Mouse (Mus musculus) lung, embryonic 15.5 days (tissue): Measurements from ENCODE around the gene Mrtfa. TPM values are rescaled to one million over a fixed set of nuclear protein-coding genes. Genes with fewer than 3 reads are reported as not detected.
A peak's percentile ranks its signal among the peaks of the same experiment; 100 is the strongest.

Source experiments
- ATAC-seq: fragments of 200-750 bp; cut with Nextera tagmentation; 2 replicates; pipeline ENCODE4 v1.8.0; 2017; ENCODE audit warnings: moderate number of reproducible peaks, borderline replicate concordance; ENCODE audit not compliant: low FRiP score, low TSS enrichment; ENCODE audit errors: extremely low read depth
- H3K27ac ChIP-seq: fragments of 300-500 bp; sonication (generic); 2 replicates; pipeline ENCODE4 v1.5.1; 2015; ENCODE audit warnings: moderate library complexity, mild to moderate bottlenecking, inconsistent platforms
- H3K27me3 ChIP-seq: fragments of 300-500 bp; sonication (generic); 2 replicates; pipeline ENCODE4 v1.6.1; 2015; ENCODE audit warnings: inconsistent platforms
- H3K36me3 ChIP-seq: fragments of 300-500 bp; sonication (generic); 2 replicates; pipeline ENCODE4 v1.6.1; 2015; ENCODE audit warnings: inconsistent platforms
- H3K4me1 ChIP-seq: fragments of 300-500 bp; sonication (generic); 2 replicates; pipeline ENCODE4 v1.6.1; 2015; ENCODE audit warnings: inconsistent platforms
- H3K4me2 ChIP-seq: fragments of 300-500 bp; sonication (generic); 2 replicates; pipeline ENCODE4 v1.6.1; 2015; ENCODE audit warnings: inconsistent platforms, mild to moderate bottlenecking, moderate library complexity
- H3K4me3 ChIP-seq: fragments of 300-500 bp; sonication (generic); 2 replicates; pipeline ENCODE4 v1.5.1; 2015; ENCODE audit warnings: mild to moderate bottlenecking, inconsistent platforms
- H3K9ac ChIP-seq: fragments of 300-500 bp; sonication (generic); 2 replicates; pipeline ENCODE4 v1.6.1; 2015; ENCODE audit warnings: inconsistent platforms
- H3K9me3 ChIP-seq: fragments of 300-500 bp; sonication (generic); 2 replicates; pipeline ENCODE4 v1.6.1; 2016; ENCODE audit warnings: inconsistent platforms
- WGBS: fragments of 180-500 bp; shearing (Covaris S2); methylation state at CpG from one replicate; pipeline ENCODE4 v1.1.7; 2015; 5-methylcytosine and 5-hydroxymethylcytosine counted together
- polyA plus RNA-seq: library from polyadenylated mRNA; unstranded; fragments of >200 nt; fragmentation: Nextera tagmentation; extraction: Ambion mirVana; gene quantifications from 2 replicates; pipeline ENCODE4 v1.2.1, GENCODE M21; 2015

The Mrtfa gene
- polyA plus RNA-seq, 1 experiment from 2014 or later = 24.2 TPM

DNA sequence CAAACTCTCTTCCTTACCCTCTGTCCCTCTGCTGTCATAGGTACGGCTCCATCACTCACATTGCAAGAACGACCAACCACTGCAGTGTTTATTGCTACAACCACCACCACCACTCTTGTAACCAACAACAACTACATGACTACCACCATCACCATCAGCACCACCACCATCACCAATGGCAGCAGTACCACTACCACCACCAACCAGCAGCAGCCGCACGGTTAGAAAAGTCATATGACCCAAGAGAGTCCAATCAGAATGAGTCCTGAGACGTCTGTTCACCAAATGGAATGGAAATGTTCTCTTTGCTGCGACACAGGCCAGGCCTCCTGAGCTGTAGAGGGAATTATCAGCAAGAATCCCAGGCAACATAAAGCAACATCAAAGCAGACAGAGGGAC is 4.2 kb upstream of the Mrtfa start:
- H3K27me3 ChIP-seq = no peaks in the 10 kb centered on the region
- no peak overlapping the region for H3K27ac ChIP-seq
- peaks cover 3% of the 10 kb centered on the region; the same call in 1 of the 2 replicates for H3K4me1 ChIP-seq
- no peak for ATAC-seq
- no peaks in the 10 kb centered on the region for H3K36me3 ChIP-seq
- WGBS = 87% methylated on average over 6 of the region's 6 CpGs
- no peak overlapping the region for H3K4me3 ChIP-seq
- no peak overlapping the region for H3K4me2 ChIP-seq
- H3K9ac ChIP-seq = no peak overlapping the region
- no peaks in the 10 kb centered on the region for H3K9me3 ChIP-seq

DNA sequence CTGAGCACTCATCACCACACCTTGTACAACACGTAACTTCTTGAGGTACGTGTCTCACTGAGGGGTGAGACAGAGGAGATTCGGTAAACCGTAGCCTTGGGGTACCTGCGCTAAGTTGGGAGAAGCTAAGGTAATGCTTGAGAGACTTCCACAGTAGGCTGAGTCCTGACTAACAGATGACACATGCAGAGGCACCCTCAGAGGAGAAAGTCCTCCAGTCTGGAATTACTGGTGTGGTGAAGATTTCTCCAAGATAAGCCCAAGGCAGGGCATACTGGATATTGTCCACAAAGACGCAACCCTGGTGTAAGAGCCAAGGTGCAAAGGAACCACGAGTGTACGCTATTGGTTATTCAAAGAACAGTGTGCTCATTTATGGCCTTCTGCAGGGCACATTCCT is 2.3 kb upstream of the Mrtfa start:
- no peaks in the 10 kb centered on the region for H3K9me3 ChIP-seq
- no peaks in the 10 kb centered on the region for H3K27me3 ChIP-seq
- H3K4me3 ChIP-seq = no peak overlapping the region
- H3K4me2 ChIP-seq = no peak overlapping the region
- no peak overlapping the region for H3K9ac ChIP-seq
- no peaks in the 10 kb centered on the region for H3K36me3 ChIP-seq
- peaks cover 22% of the 10 kb centered on the region for H3K4me1 ChIP-seq
- 90% methylated on average over 8 of the region's 8 CpGs for WGBS
- ATAC-seq = no peak
- no peak overlapping the region for H3K27ac ChIP-seq

DNA sequence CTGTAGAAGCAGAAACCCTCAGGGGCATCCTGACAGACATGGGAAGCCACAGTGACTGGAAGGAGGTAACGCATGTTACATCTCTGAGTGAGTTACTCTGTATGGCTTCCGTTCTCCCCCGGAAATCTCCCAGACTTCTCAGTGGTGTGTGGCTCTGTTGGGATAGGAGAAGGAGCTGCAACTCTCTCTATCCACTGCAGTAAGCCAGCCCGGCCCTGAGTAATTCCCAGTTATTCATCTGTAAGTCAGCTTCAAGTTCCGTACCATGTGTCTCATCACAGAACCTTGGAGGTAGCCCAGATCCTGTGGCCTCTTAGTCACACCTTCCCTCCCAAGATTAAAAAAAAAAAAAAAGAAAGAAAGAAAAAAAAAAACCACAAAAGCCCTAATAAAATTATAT is 1.8 kb upstream of the Mrtfa start:
- Histone ChIP-seq H3K4me1 (peaks cover 26% of the 10 kb centered on the region), H3K27me3 (no peaks in the 10 kb centered on the region), H3K9ac (no peak overlapping the region), H3K9me3 (no peaks in the 10 kb centered on the region), H3K4me3 (no peak overlapping the region), H3K27ac (no peak overlapping the region), H3K4me2 (no peak overlapping the region), H3K36me3 (no peaks in the 10 kb centered on the region)
- ATAC-seq = no peak
- 83% methylated on average over 5 of the region's 5 CpGs for WGBS

DNA sequence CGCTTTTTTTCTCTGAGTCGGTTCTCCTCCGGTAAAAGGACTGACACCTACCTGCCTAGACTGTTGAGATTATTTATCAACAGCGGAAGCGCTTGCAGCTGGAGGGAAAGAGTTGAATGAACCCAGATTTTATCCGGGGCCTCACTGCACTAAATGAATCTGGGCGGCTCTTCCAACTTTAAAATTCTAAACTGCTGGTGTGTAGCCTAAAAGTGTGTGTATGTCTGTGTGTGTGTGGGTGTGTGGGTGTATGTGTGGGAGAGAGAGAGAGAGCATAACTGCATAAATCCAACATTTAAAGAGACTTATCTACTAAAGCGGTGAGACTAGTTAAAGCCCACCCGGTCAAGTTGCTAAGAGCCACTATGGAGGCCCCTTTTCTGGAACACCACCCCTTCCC is 746 bp upstream of the Mrtfa start:
- no peaks in the 10 kb centered on the region for H3K36me3 ChIP-seq
- 19% methylated on average over 9 of the region's 9 CpGs for WGBS
- H3K4me3 ChIP-seq = peak overlapping the region; percentile 71
- no peaks in the 10 kb centered on the region for H3K9me3 ChIP-seq
- peak overlapping the region; percentile 64 for H3K4me2 ChIP-seq
- ATAC-seq = no peak
- peaks cover 33% of the 10 kb centered on the region for H3K4me1 ChIP-seq
- H3K9ac ChIP-seq = peak overlapping the region; percentile 61
- no peaks in the 10 kb centered on the region for H3K27me3 ChIP-seq
- peak overlapping the region; percentile 65 for H3K27ac ChIP-seq

DNA sequence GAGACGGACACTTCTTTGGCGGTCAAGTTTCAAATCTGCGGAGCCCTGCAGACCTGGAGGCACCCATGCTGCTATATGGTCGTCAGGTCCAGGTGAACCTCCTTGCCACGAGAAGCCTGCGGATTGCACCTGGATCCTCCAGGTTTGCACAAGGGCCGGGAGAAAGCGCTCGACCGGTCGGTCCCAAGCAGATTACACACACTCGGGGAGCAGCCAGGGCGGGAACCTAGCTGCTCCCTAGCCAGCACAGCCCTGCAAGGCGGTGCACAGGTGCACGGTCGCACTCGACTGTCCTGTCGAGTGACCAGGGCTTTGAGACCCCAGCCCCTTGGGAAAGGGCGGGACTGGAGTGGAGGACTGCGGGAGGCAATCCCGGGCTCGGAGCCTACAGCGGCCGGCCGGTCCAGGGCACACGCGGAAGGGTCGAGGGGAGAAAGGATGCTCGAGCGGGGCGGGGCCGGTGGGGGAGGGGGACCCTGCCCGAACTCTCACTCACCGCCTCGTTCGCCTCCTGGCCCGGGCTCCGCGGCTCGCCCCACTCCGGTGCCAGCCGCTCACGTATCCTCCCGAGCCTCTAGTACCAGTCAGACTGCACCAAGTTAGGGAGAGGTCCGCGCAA is 437 bp downstream of the Mrtfa start:
- Histone ChIP-seq H3K4me3 (peak overlapping the region; percentile 71), H3K9ac (peak overlapping the region; percentile 92), H3K9me3 (no peaks in the 10 kb centered on the region), H3K4me2 (peak overlapping the region; percentile 87), H3K36me3 (no peaks in the 10 kb centered on the region), H3K27me3 (no peaks in the 10 kb centered on the region), H3K27ac (peak overlapping the region; percentile 69), H3K4me1 (peaks cover 42% of the 10 kb centered on the region)
- ATAC-seq = no peak; the same call in 1 of the 2 replicates
- under 1% methylated on average over 46 of the region's 46 CpGs for WGBS

DNA sequence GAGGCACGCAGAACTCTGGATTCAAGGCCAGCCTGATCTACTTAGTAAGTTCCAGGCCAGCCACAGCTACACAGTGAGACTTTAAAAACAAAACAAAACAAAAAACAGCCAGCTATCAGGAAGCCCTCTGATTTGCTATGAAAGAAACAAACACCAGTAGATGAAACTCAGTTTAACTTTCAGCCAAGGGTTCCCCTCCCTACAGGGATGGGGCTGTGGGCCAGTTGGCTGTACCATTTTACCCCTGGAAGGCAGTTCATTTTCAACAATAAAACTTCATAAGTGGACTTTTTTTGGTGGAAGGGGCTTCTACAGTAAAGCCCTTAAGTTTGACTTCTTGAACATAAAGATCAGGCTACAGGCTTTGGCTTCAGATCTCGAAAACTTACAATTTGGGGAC is 1.5 kb downstream of the Mrtfa start:
- no peaks in the 10 kb centered on the region for H3K27me3 ChIP-seq
- no peak overlapping the region for H3K27ac ChIP-seq
- H3K4me1 ChIP-seq = peaks cover 42% of the 10 kb centered on the region
- 88% methylated on average over 2 of the region's 2 CpGs for WGBS
- 0 out of 2 replicates have a peak overlapping the region, but pooled peaks have one; percentile 26 for H3K9ac ChIP-seq
- no peaks in the 10 kb centered on the region for H3K9me3 ChIP-seq
- no peaks in the 10 kb centered on the region for H3K36me3 ChIP-seq
- H3K4me2 ChIP-seq = peak overlapping the region; percentile 87
- peak overlapping the region; percentile 71 for H3K4me3 ChIP-seq
- ATAC-seq = no peak

DNA sequence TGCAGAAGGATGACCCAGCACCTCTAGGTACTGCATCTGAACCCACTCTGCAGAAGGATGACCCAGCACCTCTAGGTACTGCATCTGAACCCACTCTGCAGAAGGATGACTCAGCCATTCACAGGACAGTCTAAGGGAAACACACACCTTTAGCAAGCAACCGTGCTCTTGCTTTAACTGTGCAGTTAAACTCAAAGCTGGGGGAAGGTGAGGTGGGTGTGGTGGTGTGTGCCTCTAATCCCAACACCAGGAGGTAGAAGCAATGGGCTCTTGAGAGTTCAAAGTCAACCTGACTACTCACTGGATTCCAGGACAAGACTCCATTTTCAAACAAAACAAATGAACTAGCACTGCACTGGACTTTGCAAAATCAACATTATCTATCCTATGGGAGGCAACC is 5.6 kb downstream of the Mrtfa start:
- ATAC-seq = no peak
- H3K9me3 ChIP-seq = no peaks in the 10 kb centered on the region
- no peaks in the 10 kb centered on the region for H3K36me3 ChIP-seq
- no peak overlapping the region for H3K4me2 ChIP-seq
- peaks cover 57% of the 10 kb centered on the region for H3K4me1 ChIP-seq
- H3K9ac ChIP-seq = no peak overlapping the region
- no peak overlapping the region for H3K27ac ChIP-seq
- 61% methylated on average over 1 of the region's 1 CpGs for WGBS
- no peaks in the 10 kb centered on the region for H3K27me3 ChIP-seq
- H3K4me3 ChIP-seq = no peak overlapping the region

DNA sequence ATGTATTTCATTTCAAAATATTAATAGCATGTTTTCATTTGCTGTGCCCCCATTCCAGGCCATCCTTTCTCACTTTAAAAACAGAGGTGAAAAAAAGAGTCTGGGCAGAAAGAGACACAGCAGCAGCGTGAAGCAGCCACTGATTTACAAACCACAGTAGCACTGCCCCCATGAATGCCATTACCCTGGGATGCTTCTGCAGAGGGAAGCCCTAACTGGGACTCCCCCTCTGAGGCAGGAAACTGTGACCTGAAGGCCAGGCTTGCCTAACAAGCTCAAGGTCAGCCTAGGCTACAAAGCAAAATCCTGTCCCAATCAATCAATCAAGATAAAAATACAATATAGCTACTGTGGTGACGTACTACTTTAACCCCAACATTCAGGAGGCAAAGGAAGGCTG is 9.3 kb downstream of the Mrtfa start:
- H3K36me3 ChIP-seq = no peaks in the 10 kb centered on the region
- H3K4me2 ChIP-seq = no peak overlapping the region
- WGBS = 64% methylated on average over 2 of the region's 2 CpGs
- peaks cover 37% of the 10 kb centered on the region for H3K4me1 ChIP-seq
- H3K9ac ChIP-seq = no peak overlapping the region
- no peak for ATAC-seq
- H3K27ac ChIP-seq = no peak overlapping the region
- no peaks in the 10 kb centered on the region for H3K27me3 ChIP-seq
- H3K4me3 ChIP-seq = no peak overlapping the region
- H3K9me3 ChIP-seq = no peaks in the 10 kb centered on the region

DNA sequence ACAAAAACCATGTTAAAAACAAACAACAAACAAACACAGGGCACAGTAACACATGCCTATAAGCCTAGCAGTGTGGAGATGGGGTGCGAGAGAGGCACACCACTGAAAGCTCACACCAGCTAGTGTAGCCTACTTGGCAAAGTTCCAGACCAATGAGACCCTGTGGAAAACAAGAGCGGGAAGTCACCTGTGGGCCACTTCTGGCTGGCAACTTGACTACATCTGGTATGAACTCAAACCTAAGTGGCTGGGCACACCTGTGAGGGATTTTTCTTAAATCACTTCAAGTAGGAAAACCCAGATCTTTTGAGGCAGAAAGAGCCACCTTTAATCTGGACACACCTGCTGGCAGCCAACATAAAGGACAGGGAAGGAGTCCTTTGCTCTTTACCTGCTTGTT is 11.0 kb downstream of the Mrtfa start:
- H3K4me2 ChIP-seq = no peak overlapping the region
- H3K9me3 ChIP-seq = no peaks in the 10 kb centered on the region
- no peak overlapping the region for H3K4me3 ChIP-seq
- H3K36me3 ChIP-seq = no peaks in the 10 kb centered on the region
- peak overlapping the region; percentile 48 for H3K27ac ChIP-seq
- WGBS = 54% methylated on average over 2 of the region's 2 CpGs
- no peaks in the 10 kb centered on the region for H3K27me3 ChIP-seq
- peaks cover 36% of the 10 kb centered on the region for H3K4me1 ChIP-seq
- 0 out of 2 replicates have a peak, but pooled peaks have one; percentile 31 for ATAC-seq
- H3K9ac ChIP-seq = no peak overlapping the region

DNA sequence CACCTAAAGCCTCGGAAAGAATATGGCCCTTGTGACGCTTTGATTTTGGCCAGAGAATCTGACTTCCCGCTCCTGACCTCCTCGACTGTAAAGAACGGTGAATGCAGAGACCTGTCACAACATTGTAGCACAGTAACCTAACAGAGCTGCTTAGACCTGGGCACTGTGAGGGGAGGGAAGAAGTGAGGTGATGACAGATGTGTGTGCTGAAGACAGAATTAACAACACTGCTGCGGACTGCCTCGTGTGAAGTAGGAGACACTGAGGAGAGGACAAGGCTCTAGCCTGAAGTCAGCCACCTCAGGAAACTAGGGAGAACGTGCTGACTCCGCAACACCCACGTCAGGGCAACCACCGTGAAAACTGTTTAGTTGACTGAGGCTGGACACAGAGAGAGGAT is 11.9 kb downstream of the Mrtfa start:
- peaks cover 40% of the 10 kb centered on the region for H3K4me1 ChIP-seq
- no peak overlapping the region for H3K4me3 ChIP-seq
- no peaks in the 10 kb centered on the region for H3K27me3 ChIP-seq
- H3K27ac ChIP-seq = no peak overlapping the region
- 41% methylated on average over 11 of the region's 11 CpGs for WGBS
- no peak overlapping the region for H3K4me2 ChIP-seq
- H3K36me3 ChIP-seq = no peaks in the 10 kb centered on the region
- no peaks in the 10 kb centered on the region for H3K9me3 ChIP-seq
- no peak overlapping the region for H3K9ac ChIP-seq
- no peak for ATAC-seq

DNA sequence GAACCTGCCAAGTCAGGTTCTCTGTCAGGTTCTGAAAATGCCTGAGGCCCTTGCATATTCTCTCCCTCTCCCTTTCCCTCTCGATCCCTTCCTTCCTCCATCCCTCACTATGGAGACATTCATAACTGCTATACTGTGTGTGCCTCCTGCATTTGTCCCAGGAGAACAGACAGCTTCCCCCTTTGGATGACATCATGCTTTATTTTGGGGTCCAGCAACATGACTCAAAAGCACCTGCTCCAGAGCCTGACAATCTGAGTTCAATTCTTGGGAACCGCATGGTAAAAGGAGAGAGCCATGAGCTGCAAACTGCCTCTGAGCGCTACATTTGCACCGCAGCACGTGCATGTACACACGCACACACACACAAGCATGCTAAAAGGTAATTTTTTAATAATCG is 12.7 kb downstream of the Mrtfa start:
- no peak overlapping the region for H3K9ac ChIP-seq
- ATAC-seq = no peak
- H3K27me3 ChIP-seq = no peaks in the 10 kb centered on the region
- no peak overlapping the region for H3K27ac ChIP-seq
- H3K4me2 ChIP-seq = no peak overlapping the region
- 88% methylated on average over 7 of the region's 7 CpGs for WGBS
- H3K4me3 ChIP-seq = no peak overlapping the region
- H3K36me3 ChIP-seq = no peaks in the 10 kb centered on the region
- no peaks in the 10 kb centered on the region for H3K9me3 ChIP-seq
- peaks cover 40% of the 10 kb centered on the region for H3K4me1 ChIP-seq

DNA sequence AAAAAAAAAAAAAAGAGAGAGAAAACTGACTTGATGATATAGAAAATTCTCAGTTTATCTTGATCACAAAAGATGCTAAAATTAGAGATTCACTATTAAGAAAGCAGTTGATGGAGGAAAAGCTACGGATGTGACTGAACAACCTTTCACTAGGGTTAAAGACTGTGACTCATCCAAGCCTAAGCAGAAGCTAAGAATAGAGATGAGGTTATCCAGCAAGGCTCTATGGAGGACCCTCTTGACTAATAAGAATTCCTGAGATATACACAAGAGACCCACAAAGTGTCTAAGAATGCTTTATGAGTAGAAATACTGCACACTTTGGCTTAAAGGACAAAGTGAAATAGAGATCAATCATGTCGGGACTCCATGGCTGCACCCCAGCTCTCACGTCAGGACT is 14.9 kb downstream of the Mrtfa start:
- 83% methylated on average over 3 of the region's 3 CpGs for WGBS
- H3K4me3 ChIP-seq = no peak overlapping the region
- no peak overlapping the region for H3K4me2 ChIP-seq
- ATAC-seq = no peak
- no peak overlapping the region for H3K9ac ChIP-seq
- no peaks in the 10 kb centered on the region for H3K36me3 ChIP-seq
- H3K27ac ChIP-seq = no peak overlapping the region
- no peaks in the 10 kb centered on the region for H3K27me3 ChIP-seq
- H3K9me3 ChIP-seq = no peaks in the 10 kb centered on the region
- peaks cover 26% of the 10 kb centered on the region for H3K4me1 ChIP-seq

DNA sequence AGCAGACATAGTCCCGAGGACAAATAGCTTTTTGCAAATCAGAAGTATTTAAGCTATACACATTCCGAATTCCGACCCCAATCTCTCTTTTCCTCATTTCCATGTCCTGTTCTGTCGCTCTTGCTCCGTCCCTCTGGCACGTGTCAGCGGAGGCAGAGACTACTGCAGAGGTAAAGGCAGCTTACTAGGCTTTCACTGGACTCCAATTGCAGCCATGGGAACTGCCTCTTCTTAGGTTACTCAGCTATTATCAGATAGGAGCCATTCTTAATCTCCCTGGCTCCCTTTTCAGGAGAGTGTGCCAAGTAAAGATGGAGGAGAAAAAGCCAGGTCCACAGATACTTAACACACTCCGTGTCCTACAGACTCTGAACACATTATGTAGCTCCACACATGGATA is 18.3 kb downstream of the Mrtfa start:
- ATAC-seq = no peak; the same call in 1 of the 2 replicates
- Histone ChIP-seq H3K4me3 (no peak overlapping the region), H3K9ac (no peak overlapping the region), H3K27ac (no peak overlapping the region), H3K36me3 (no peaks in the 10 kb centered on the region), H3K4me1 (peaks cover 24% of the 10 kb centered on the region), H3K27me3 (no peaks in the 10 kb centered on the region), H3K4me2 (no peak overlapping the region), H3K9me3 (no peaks in the 10 kb centered on the region)
- WGBS = 89% methylated on average over 8 of the region's 8 CpGs
